Mouse (Mus musculus): ENCODE measurements at regions not wholly inside any gene's neighbourhood (a gene's known extent, or its start where the extent isn't known, plus 50 kb on each side); places are given as distances from the start of the nearest gene placed in this dataset.

DNA sequence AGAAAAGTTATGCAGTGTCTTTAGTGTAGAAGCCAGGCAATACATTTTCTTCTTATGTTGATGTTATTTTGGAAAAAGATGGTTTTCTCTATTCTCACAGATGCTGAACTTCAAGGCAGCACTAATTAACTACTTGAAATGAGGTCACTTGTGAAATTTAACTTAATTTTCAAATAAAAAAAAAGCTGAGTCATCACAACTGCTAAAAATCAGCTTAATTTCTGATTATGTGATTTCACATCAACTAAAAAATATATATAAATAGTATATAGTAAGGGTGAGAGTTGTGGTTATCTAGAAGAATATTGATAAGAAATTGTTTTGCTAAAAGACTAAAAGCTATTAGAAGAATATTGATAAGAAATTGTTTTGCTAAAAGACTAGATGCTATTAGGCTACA lies 1326.0 kb upstream of the Gm7489 start:
- TF ChIP-seq POLR2A (IDR thresholded peaks at IDR 0.05; ENCODE audit: low read depth, low read length): no peak
- no peak for TF ChIP-seq CTCF (IDR thresholded peaks at IDR 0.05; ENCODE audit: extremely low read depth, insufficient read length, insufficient replicate concordance, low read depth, low read length)

Data from small intestine, adult 2 months (tissue).